Mouse (Mus musculus) myocyte (in vitro differentiated cells): ENCODE results near the gene Olfr458.

Experiments
- MYOG ChIP-seq, 3 experiments: IDR thresholded peaks; one replicate each; pipeline ENCODE4 v1.6.1; 2011; ENCODE audit warnings: control low read depth in 2 of 3, low read depth in 2 of 3, mild to moderate bottlenecking in 2 of 3; ENCODE audit not compliant: insufficient read length in 2 of 3, control insufficient read depth in 1 of 3, insufficient read depth in 1 of 3
- POLR2A ChIP-seq: IDR thresholded peaks from one replicate; pipeline ENCODE4 v1.6.1; 2011; ENCODE audit warnings: low read depth, mild to moderate bottlenecking, control low read depth, moderate library complexity; ENCODE audit not compliant: insufficient read length
- SRF ChIP-seq: IDR thresholded peaks from one replicate; pipeline ENCODE4 v1.6.1; 2011; ENCODE audit warnings: low read depth; ENCODE audit not compliant: control insufficient read depth, insufficient read length
- TCF12 ChIP-seq: IDR thresholded peaks from one replicate; pipeline ENCODE4 v1.6.1; 2011; ENCODE audit warnings: mild to moderate bottlenecking, control low read depth; ENCODE audit not compliant: poor library complexity, insufficient read depth, severe bottlenecking
- USF1 ChIP-seq: IDR thresholded peaks from one replicate; pipeline ENCODE4 v1.6.1; 2011; ENCODE audit warnings: low read depth, mild to moderate bottlenecking, control low read depth, moderate library complexity

DNA sequence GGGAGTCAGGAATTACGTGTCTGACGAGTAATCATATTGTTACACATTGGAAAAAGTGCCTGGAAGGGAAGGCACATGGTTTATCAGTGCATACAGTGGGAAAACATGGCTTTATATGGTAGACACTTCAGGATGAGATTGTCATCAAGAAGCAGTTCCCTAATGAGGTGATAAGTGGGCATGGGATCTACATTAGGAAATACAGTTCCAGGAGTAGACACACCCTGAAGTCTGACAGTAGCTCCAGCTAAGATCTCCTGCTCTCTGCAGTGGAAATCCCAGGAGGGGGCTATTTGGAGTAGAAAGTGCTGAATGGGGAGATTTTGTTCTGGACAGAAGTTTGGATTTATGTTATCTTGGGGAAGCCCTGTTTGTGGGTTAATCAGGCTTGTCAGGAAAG, 23.6 kb downstream of the Olfr458 start:
- no peak for TF ChIP-seq POLR2A
- no peak for TF ChIP-seq TCF12
- TF ChIP-seq USF1, result no peak
- TF ChIP-seq MYOG (IDR thresholded peaks at IDR 0.05; ENCODE audit: control insufficient read depth in 1 of 3, insufficient read depth in 1 of 3, insufficient read length in 2 of 3, low read depth in 2 of 3), result no peak
- no peak for TF ChIP-seq SRF
